Mouse (Mus musculus) adrenal gland, postnatal 25 days (tissue): ENCODE results near the gene Sp3. TPM values are rescaled to one million over a fixed set of nuclear protein-coding genes. Genes with fewer than 3 reads are reported as not detected.
"Not testable (repeated sequence)": the region's sequence is repeated elsewhere in the genome, so short reads cannot be mapped to it uniquely, and the experiment has no call there.

ENCODE experiments used
- DNase-seq: peaks from one replicate; pipeline ENCODE4 v3.0.0; 2021; ENCODE audit warnings: mixed read lengths
- total RNA-seq: library from RNA; stranded (reverse); gene quantifications from 2 replicates; pipeline ENCODE4 v1.2.3, GENCODE M21; 2021

The Sp3 gene
- total RNA-seq, 1 experiment from 2014 or later: 70.6 TPM

DNA sequence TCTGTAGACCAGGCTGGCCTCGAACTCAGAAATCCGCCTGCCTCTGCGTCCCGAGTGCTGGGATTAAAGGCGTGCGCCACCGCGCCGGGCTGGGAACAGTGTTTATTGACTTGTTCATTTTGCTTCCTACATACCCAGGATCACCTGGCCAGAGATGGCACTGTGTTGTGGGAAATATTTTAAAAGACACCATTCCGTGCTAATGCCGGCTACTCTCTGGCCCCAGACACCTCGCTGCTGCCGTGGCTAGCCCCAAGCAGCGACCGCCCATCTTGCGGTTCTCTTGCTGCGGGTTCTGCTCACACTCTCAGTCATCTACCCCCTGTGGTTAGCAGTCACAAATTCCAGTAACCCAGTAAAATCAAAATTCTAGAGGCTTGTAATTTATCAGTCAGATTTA, 12.3 kb upstream of the Sp3 start:
- DNase-seq: no peak

DNA sequence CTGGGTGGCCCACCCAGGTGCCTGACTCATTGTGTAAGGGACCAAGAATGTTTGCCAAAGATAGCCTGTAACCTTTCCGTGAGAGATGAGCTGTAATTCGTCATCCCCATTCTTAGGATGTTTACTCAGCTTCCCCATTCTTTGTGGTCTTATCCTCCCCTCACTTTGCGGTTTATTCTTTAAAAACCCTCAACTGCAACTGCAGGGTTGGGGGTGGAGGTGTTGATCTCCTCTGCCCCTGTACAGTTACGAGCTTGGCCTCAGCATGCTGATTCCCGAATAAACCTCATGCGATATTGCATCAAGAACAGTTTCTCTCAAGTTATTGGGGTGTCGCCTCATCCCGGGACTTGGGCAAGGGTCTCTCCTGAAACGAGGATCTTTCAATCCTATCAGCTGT, 8.7 kb upstream of the Sp3 start:
- not testable (repeated sequence) for DNase-seq

DNA sequence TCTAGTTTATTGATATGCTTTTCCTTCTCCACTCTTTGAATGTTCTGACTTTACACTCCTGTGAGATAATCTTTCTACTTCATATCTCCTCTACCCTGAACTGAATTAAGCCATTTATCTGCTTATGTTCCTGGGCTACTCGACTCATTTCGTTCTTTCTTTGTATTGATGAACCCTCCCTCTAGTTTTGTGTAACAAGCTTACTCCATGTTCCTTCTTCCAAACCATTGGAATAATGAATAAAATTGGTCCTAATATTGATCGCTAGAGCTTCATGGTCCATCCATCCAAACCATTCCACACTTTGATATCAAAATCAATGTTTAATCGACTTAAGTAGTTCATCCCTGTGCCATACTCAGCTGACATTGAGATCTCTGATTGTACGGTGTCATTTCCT, 6.4 kb upstream of the Sp3 start, which contains the start of gene Gm11084:
Gm11084 (minus strand) TSS at position 101 of the 400 bp plus-strand sequence.
- no peak for DNase-seq

DNA sequence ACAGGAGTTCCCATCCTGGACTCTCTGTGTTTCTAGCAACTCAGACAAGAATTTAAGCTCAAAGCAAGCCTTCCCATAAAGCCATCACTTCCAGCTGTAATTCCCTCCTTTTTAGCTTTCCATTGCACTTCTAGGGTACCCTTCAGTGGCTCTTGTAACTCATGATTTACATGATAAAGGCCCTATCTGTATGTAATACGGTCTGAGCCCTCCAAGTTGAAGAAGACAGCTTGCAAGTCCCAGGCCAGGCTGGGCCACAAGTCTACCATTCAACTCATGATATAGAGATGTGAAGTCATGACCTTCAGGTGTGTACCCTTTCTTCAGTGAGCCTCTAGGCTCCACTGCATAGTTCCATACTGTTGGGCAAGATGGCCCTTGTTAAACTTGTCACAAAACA, 5.3 kb upstream of the Sp3 start:
- no peak for DNase-seq

DNA sequence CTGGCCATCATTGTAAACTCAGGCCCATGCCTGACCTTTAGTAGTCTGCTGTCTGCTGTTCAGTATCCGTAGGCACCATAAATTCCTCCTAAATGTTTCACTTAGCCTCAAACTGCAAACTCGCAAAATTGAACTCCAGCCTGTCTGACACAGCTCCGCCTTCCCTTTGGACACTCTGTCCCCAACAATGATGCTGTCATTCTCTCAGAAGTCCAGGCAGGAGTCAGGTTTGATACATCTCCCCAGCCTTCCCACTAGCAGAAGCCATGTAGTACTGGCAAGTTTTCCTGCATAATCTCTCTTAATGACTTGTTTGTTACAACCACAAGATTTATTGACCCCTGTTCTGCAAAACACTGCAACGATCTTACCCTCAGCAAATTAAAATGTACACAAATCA, 4.6 kb upstream of the Sp3 start:
- no peak for DNase-seq

DNA sequence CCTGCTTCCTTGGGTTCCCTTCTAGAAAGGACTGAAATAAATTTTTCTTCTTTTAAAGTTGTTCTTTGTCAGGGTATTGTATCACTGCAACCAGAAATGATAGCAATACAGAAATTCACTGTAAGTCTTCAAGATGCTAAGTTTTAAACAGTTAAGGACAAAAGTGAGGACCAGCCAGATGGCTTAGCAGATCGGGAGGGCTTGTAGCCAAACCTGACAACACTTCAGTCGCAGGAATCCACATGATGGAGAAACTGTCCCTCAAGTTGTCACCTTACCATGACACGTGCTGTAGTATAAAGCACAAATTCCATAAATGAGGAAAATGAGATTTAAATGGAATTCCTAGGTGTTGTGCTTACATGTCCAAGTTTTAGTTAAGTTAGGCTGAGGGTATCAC, 3.0 kb upstream of the Sp3 start:
- DNase-seq: no peak

DNA sequence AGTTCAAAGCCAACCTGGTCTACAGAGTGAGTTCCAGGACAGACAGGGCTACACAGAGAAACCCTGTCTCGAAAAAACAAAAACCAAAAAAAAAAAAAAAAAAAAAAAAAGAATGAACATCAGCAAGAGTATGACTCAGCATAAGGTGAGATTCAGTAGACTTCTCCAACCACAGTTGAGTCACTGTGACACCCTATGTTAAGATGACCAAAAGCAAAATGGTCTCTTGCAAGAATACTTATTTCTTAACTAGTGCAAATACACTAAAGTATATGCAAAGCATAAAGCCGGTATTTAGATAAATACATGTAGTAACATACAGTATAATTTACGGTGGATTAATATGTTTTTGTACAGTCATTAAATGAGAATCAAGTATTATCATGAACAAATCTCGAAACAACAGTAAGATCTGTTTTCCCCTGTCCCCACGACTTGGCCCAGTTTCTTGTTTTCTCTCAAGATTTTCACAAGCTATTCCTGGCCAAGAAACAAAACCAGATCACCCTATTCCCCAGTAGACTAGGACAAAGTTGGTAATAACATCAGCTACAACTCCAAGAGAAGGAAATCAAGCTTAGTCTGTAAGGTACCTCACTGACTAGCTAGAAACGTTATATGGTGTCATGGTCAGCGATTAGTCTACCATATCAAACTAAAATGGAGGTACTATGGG, 2.0 kb upstream of the Sp3 start:
- no peak for DNase-seq

DNA sequence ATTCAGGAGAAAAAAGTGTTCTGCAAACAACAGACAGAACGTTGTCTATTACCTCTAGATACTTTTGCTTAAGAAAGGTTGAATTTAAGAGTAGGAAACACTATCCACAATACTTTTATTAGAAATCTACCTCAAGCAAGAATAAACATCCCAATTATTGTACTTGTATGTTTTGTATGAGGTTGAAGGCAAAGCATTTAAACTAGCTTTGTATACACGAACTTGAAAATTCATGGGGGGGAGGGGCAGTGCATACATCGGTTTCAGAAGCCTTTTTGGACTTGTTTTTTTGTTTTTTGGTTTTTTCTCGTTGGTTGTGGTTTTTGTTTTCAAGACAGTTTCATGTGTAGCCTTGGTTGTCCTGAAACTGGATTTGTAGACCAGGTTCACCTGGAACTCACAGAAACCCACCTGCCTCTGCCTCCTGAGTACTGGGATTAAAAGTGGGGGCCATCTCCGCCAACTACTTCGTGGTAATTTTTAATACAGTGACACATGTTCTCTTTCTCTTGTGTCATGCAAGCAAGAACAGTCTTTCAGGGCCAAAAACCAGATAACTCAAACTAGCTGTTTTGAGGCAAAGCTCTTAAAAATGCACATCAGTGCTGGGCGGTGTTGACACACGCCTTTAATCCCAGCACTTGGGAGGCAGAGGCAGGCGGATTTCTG, 1.3 kb upstream of the Sp3 start:
- DNase-seq: no peak

DNA sequence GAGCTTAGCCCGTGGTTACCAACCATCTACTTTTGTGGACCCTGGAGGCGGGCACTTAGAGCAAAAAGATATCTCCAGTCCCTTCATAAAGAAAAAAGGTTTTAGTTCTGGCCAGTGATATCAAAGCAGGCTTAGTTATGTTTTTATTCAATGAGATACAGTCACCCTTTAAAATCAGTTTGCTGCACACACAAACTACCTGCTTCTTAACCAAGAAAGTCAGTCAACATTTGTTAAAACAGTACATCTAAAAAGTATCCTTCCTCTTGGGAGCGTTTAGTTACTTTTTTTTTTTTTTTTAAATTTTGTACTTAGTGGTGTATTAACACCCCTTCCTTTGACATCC, 802 bp upstream of the Sp3 start:
- no peak for DNase-seq

DNA sequence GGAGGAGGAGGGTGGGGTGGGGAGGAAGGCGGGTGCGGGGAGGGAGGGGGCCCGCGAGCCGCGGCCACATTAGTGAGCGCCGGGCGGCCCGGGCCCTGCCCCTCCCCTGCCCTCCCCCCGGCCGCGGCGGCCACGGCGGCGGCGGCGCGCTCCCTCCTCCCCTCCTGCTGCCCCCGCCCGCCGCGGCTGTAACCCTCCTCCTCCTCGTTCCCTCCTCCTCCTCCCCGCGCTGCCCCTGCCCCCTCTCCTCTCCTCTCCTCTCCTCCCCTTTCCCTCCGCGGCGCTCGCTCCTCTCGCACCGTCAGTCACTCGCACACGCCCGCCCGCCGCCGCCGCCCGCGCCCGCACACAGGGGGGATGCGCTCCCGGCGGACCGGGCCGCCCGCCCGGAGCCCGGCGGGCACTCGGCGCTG, 581 bp downstream of the Sp3 start:
- peak; percentile 92 for DNase-seq

DNA sequence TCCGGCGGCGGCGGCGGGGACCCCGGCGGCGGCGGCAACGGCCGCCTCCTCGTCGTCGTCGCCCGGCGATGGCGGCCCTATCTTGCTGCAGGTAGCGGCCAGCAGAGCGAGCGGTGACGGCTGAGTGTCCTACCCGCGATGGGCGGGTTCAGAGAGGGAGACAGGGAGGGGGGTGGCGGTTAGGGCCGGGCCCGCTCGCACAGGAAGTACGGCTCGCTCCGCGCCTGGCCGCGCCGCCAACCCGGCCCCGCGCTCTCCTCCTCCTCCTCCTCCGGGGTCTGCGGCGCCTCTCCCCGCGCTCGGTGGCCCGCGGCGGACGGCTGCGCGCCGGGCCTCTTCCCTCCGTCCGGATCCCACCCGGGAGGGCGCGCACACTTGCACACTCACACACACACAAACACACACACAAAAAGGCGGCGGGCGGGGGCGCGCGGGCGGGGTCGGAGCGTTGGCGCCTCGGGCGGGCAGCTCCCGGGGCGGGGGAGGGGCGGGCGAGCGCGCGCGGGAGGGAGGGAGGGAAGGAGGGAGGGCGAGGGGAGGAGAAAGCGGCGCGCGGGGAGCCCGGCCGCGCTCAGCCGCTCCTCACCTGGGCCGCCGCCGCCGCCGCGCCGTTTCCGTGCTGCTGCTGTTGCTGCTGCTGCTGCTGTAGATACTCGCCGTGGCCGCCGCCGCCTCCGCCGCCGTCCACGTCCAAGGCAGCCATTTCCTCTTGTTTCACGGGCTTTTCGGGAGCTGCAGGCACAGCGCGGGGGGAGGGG, 1.2 kb downstream of the Sp3 start:
- DNase-seq: peak; percentile 90

DNA sequence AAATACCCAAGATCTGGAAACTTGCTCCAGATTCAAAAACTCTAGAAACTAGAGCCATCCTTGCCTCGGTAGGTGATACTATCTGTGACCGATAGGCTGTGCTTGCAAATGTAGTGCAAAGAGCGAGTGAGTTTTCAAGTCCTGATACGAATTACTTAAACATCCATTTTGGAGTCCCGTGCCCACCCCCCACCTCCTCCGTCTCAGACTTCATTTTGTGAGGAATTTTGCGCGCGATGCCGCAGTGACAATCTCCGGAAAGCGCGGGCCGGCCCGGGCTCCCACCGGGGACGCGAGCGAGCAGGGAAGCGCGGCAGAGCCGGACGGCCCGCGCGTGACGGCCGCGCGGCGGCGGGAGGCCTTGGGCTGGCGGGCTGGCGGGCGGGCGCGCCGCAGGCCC, 1.8 kb downstream of the Sp3 start:
- no peak for DNase-seq

DNA sequence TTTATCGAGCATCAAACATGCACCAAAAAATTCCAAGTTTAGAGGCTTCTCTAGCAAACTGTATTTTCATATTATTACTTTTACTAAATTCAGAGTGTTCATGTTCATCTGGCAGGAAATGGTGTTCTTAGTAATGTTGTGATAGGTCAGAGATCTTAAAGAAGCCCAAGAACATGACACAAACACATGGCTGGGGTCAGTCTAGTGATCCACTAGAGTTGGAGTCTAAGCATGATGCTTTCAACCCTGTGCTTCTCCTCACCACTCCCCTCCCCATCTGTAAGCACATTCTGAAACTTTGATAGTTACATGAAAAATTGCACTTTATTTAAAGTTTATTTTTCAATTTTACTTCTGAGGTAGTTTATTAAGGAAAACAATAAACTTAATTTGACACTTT, 3.0 kb downstream of the Sp3 start:
- DNase-seq: no peak

DNA sequence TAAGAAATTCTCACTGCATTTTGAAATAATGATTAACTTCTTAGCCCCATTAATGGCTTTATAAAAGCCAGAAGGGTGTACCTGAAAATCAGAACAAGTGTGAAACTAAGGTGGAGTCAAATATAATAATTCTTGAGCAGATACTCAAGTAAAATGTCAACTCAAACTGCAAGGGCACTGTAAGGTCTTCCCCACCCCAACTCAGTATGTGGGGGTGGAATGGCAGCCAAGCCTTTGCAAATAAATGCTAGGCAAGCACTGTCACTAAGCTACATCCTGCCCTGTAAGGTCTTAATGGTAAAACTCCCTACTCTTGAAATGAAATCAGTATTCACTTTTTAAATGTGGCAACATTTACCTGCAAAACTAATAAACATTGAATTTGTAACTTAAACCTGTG, 4.2 kb downstream of the Sp3 start:
- DNase-seq: no peak

DNA sequence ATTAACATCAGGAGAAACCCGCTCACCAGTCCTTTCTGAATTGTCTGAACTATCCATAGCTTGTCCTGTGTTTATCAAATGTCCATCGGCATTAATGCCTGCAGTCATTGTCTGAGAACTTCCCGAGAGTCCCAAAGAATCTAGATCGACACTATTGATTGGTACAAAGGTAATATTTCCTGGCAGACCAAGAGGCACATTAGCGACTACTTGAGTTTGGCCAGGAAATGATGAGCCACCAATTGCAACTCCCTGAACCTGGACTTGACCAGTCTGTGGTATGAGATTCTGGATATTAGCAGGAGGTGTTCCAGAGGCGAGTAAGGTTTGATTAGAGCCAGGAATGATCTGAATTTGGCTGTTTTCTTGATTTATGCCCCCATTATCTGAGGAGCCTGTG, 9.4 kb downstream of the Sp3 start:
- DNase-seq: no peak

DNA sequence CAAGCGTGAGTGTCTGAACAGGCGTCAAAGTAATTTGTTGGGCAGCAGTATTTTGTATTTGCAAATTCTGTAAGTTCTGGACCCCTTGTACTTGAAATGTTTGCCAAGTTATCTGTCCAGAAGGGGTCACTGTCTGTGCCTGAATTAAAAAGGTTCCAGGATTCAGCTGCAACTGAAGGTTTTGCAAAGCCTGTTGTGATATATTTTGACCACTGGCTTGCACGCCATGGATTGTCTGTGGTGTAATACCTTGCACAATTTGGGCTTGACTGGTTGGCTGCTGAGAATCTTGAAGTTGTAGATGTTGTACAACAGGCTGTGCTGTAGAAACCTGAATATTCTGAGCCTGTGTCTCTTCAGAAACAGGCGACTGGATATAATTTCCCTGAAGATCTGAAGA, 9.9 kb downstream of the Sp3 start:
- DNase-seq: no peak

DNA sequence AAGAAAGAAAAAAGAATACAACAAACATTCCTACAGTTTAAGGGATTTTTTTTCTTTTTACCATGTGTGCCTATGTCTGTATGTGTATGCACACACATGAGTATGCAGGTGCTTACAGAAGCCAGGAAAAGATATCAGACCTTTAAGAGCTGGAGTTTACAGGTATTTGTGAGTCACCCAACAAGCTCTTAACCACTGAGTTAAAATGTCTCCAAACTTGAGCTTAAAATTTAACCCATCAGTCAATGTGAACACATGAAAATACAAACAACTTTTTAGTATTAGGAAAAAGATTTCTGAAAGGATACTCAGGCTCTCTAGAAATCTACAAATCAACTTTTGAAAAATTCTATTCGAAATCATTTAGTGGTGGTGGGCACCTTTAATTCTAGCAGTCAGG, 11.7 kb downstream of the Sp3 start:
- no peak for DNase-seq

DNA sequence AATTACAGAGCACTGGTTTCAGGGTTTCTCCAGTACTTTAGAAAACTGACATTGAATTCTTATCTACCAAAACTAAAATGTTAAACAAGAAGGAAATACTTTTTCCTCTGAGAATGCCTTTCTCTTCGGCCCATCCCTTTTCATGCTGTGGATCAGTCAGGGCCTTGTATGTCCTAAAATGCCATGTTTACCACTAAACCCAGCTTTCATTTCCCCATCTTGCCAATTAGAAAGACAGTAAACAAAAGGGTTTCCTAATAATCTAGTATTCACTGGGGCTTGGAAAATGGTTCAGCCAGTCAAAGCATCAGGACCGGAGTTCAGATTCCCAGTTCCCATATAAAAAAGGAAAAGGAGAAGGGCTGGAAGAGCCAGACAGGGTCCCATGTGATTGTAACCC, 14.8 kb downstream of the Sp3 start:
- DNase-seq: no peak

DNA sequence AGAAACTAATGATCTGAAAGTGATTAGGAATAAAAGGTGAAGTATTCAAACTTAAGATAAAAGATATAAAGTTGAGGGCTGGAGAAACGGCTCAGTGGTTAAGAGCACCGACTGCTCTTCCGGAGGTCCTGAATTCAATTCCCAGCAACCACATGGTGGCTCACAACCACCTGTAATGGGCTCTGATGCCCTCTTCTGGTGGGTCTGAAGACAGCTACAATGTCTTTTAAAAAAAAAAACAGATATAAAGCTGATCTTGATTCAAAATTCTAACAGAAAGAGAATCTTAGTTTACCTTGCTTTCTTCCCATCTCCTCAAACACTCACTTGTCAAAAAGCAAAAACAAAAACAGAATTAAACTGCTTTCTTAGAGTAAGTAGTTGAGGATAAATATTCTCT, 23.8 kb downstream of the Sp3 start:
- DNase-seq: no peak

DNA sequence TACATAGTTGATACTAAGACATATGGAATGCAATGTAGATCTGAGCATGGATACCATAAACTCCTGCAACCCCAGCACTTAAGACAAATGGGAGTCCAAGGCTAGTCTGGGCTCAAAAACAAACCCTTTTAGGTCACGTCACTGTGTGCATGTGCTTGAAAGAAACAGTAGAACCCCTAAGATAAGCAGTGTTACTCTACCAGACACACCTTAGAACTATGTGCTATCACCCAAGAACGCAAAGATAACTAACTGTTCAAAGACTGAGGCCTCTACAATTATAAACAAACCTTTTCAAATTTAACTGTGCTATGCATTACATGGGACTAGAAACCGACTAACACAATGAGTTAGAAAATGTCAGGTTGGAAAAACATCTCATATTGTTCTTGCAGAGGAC, 27.3 kb downstream of the Sp3 start:
- DNase-seq: no peak

DNA sequence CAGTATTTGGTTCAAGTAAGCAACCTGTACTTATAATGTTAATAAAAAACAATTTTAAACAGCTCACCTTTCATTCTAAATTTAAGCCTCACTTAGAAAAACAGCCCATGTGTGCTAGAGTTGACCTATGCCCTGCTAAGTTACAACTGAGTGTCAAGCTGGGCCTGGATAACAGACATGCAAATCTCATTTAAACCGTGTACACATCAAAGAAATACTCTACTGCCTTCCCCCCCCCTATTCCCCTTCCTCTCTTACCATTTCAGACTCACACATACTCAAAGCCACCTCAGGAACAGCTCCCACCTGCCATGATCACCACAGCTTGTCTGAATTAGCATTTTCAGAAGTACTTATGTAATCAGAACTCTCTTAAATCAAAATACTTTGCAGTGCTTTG, 44.3 kb downstream of the Sp3 start:
- DNase-seq: no peak

DNA sequence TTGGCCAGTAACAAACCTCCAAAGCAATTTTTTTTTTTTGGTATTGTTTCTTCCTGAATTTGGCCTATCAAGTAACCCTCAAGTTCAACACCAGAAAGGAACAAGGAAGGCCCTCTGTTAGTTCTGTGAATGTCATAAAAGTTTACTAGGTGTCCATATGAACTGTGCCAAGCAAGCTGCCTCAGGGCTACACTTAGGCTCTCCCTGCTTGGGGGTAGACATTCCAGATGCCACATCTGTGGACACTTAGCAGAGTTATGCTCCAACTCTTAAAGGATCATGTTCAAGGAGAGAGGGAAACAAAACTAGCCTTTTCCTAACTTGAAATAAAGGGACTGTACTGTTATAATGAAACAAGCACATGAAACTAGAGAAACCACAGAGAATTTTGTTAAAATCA, 48.1 kb downstream of the Sp3 start:
- DNase-seq: no peak

DNA sequence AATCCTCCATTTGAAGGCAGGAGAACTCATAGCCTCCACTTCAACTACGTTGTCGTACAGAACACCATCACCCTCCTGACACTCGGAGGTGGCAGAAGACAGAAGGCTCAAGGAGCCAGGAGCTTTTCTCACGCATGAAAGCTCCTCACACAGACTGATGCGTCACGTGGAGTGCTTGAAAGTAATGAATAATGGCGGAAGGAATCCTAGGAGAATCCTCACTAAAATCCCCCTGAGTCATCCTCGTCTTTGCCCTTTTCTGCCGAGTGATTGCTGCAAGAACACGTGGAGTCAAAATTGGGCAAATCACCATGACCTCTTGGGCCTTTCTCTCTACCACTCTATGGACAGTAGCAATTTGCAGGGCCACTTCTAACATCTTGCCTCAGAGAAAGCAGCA, 55.3 kb downstream of the Sp3 start:
- no peak for DNase-seq

DNA sequence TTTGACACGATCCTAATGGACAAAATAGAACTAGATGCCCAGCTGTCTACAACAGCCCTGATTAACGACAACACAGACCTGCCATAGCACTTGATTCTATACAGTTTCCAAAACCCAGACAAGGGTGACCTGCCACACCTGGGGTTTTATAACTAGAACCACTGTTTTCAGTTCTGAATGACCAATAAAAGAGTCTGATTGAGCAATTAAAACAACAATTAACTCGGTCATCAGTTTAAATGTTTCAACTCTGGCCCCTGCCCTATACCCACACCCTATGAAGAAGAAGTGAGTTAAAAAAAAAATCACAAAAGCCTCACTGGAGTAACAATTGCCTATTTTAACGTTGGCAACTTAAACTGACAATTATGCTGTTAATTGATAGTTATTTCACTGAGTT, 64.1 kb downstream of the Sp3 start:
- no peak for DNase-seq
